Mouse (Mus musculus): ENCODE results near the gene Daam1.

- TF ChIP-seq POLR2A (IDR thresholded peaks at IDR 0.05; ENCODE audit: borderline replicate concordance, low read depth, low read length) (no peak), CTCF (IDR thresholded peaks at IDR 0.05; ENCODE audit: low read depth, low read length) (no peak)
Observed at GRCm38 (mm10) chr12:71989596-71989995, 158.7 kb downstream of the Daam1 start.
